Comparison of ENCODE assay signal across 8 mouse cellular contexts in genomic region chr11:40149312-40149711, GRCm38 (mm10).
A peak's percentile ranks its signal among the peaks of the same experiment; 100 is the strongest.
DNase-seq lines count a peak whose midpoint lies in the region; ATAC-seq and TF ChIP-seq lines count a peak whose summit lies in the region.

No protein-coding gene starts in this region.

- no peaks in the 10 kb centered on the region for H3K36me3 ChIP-seq in forebrain, embryonic 10.5 days (replicated peaks)
- no peaks in the 10 kb centered on the region for H3K36me3 ChIP-seq in forebrain, embryonic 15.5 days
- H3K36me3 ChIP-seq in ES-E14 (ENCODE audit: control insufficient read depth, insufficient read depth, low read length, poor library complexity, severe bottlenecking) = no peaks in the 10 kb centered on the region
- no peaks in the 10 kb centered on the region for H3K36me3 ChIP-seq in hindbrain, embryonic 14.5 days (replicated peaks; ENCODE audit: control insufficient read depth, insufficient read depth)

- intact Hi-C loops in left cerebral cortex, postnatal 36 days (cut with DNase I) = loop anchor here (1.0 to 5.0 kb wide), 2 partner anchors 560 to 1212 kb away; no protein-coding TSS in a partner anchor

- ATAC-seq in forebrain, embryonic 15.5 days (replicated peaks) = no peak
- ATAC-seq in hindbrain, embryonic 14.5 days (ENCODE audit: low FRiP score) = no peak

- H3K4me1 ChIP-seq in forebrain, embryonic 10.5 days = no peaks in the 10 kb centered on the region
- no peaks in the 10 kb centered on the region for H3K4me1 ChIP-seq in forebrain, embryonic 15.5 days
- no peaks in the 10 kb centered on the region for H3K4me1 ChIP-seq in ES-E14 (ENCODE audit: control insufficient read depth in 2 of 2, insufficient read depth in 2 of 2, low read length in 2 of 2, poor library complexity in 1 of 2)
- H3K4me1 ChIP-seq in hindbrain, embryonic 14.5 days (replicated peaks; ENCODE audit: control insufficient read depth, insufficient read depth, low read length) = 0 out of 2 replicates have a peak, but pooled peaks cover 4% of the 10 kb centered on the region

- DNase-seq in forebrain, embryonic 10.5 days (ENCODE audit: extremely low spot score, low spot score) = peak; percentile 49
- peak; percentile 22 for DNase-seq in ES-E14 (ENCODE audit: low read depth, low spot score)
- peak; percentile 82 to 86 for DNase-seq in cerebellum, postnatal 14 days
- peak; percentile 95 for DNase-seq in hindbrain, embryonic 14.5 days (ENCODE audit: low spot score)
- peak; percentile 44 to 57 for DNase-seq in left cerebral cortex, postnatal 36 days (ENCODE audit: low spot score in 2 of 2)
- DNase-seq in ovary, postnatal 36 days (ENCODE audit: low spot score) = peak; percentile 10
- DNase-seq in spleen, postnatal 4 days (ENCODE audit: low spot score in 2 of 2) = no peak

- H3K27ac ChIP-seq in forebrain, embryonic 10.5 days = no peak overlapping the region
- no peak overlapping the region; the same call in 1 of the 2 replicates for H3K27ac ChIP-seq in forebrain, embryonic 15.5 days (replicated peaks)
- H3K27ac ChIP-seq in ES-E14 (ENCODE audit: insufficient read depth, low read depth, low read length, poor library complexity, severe bottlenecking) = no peak overlapping the region
- H3K27ac ChIP-seq in hindbrain, embryonic 14.5 days = peak overlapping the region; percentile 54; the same call in 1 of the 2 replicates

- H3K27me3 ChIP-seq in forebrain, embryonic 10.5 days (ENCODE audit: poor library complexity, severe bottlenecking) = no peaks in the 10 kb centered on the region
- no peaks in the 10 kb centered on the region for H3K27me3 ChIP-seq in forebrain, embryonic 15.5 days
- no peaks in the 10 kb centered on the region for H3K27me3 ChIP-seq in hindbrain, embryonic 14.5 days (ENCODE audit: control insufficient read depth, insufficient read depth, low read length)

- H3K4me3 ChIP-seq in forebrain, embryonic 10.5 days = no peak overlapping the region
- no peak overlapping the region for H3K4me3 ChIP-seq in forebrain, embryonic 15.5 days
- H3K4me3 ChIP-seq in ES-E14 (ENCODE audit: insufficient read depth in 1 of 2, low read depth in 1 of 2, low read length in 2 of 2, poor library complexity in 1 of 2, severe bottlenecking in 1 of 2) = no peak overlapping the region
- H3K4me3 ChIP-seq in hindbrain, embryonic 14.5 days (replicated peaks; ENCODE audit: low read length) = no peak overlapping the region

- WGBS in forebrain, embryonic 10.5 days = 32% methylated on average over 4 of the region's 4 CpGs
- WGBS in forebrain, embryonic 15.5 days = 9% methylated on average over 4 of the region's 4 CpGs
- 8% methylated on average over 4 of the region's 4 CpGs for WGBS in hindbrain, embryonic 14.5 days

- H3K9ac ChIP-seq in forebrain, embryonic 15.5 days (replicated peaks) = no peak overlapping the region
- H3K9ac ChIP-seq in ES-E14 (ENCODE audit: insufficient read depth, low read depth, low read length, poor library complexity, severe bottlenecking) = no peak overlapping the region
- H3K9ac ChIP-seq in hindbrain, embryonic 14.5 days = no peak overlapping the region

- H3K4me2 ChIP-seq in forebrain, embryonic 15.5 days (replicated peaks) = no peak overlapping the region
- H3K4me2 ChIP-seq in hindbrain, embryonic 14.5 days (replicated peaks) = peak overlapping the region; percentile 0; the same call in 1 of the 2 replicates

- in situ Hi-C loops in ES-E14 (cut with MboI; ENCODE audit: low sequenced_read_pairs in 2 of 2, unreplicated experiment in 2 of 2) = loop anchor here in 1 of 2 experiments (25.0 kb wide), 1 partner anchor 562 kb away; no protein-coding TSS in a partner anchor

- H3K9me3 ChIP-seq in forebrain, embryonic 10.5 days = no peaks in the 10 kb centered on the region
- H3K9me3 ChIP-seq in forebrain, embryonic 15.5 days = no peaks in the 10 kb centered on the region
- no peaks in the 10 kb centered on the region for H3K9me3 ChIP-seq in ES-E14 (ENCODE audit: control insufficient read depth, insufficient read depth, low read depth, low read length)
- H3K9me3 ChIP-seq in hindbrain, embryonic 14.5 days (ENCODE audit: control insufficient read depth, low read length) = no peaks in the 10 kb centered on the region

TF ChIP-seq in ES-E14, 5 proteins besides CTCF, POLR2A, EP300 and RAD21:
- TF ChIP-seq HCFC1 (IDR thresholded peaks at IDR 0.05; ENCODE audit: borderline replicate concordance, insufficient read depth, low read length) (no peak), CHD2 (IDR thresholded peaks at IDR 0.05; ENCODE audit: low read depth, low read length) (no peak), ZC3H11A (IDR thresholded peaks at IDR 0.05; ENCODE audit: borderline replicate concordance, low read depth, low read length) (0 out of 2 replicates have a peak, but pooled peaks have one; percentile 7), ZNF384 (IDR thresholded peaks at IDR 0.05; ENCODE audit: low read depth, low read length) (no peak), MAFK (IDR thresholded peaks at IDR 0.05; ENCODE audit: insufficient read depth, low read depth, low read length) (no peak)
TF ChIP-seq in ES-E14: peak in this region for 1.

Comparison
In these comparisons a context has a peak if more than half of its experiments do, and no peak if none do; other contexts are left out.
1. DNase-seq: peak in forebrain, embryonic 10.5 days (single experiment), ES-E14 (single experiment), cerebellum, postnatal 14 days (2 of 2), hindbrain, embryonic 14.5 days (single experiment), left cerebral cortex, postnatal 36 days (2 of 2) and ovary, postnatal 36 days (single experiment); none in spleen, postnatal 4 days (0 of 2).